Comparison of ENCODE assay signal across 31 mouse cellular contexts in genomic region chr10:117654576-117655123, GRCm38 (mm10).
"Had no signal": no experiment of that assay in that cellular context is flagged by ENCODE, and none has a peak within 500 bp of the region (broad histone marks: within the 10 kb centered on the region; RNA-seq: fewer than 3 reads in every experiment).

No protein-coding gene starts in this region.

- DNase-seq: left cerebral cortex, postnatal 4 days; liver; liver, embryonic 13.5 days; liver, postnatal 0 days; lung, adult 18-20 months; lung, adult 2 months; lung, embryonic 14.5 days; lung, postnatal 10 days; lung, postnatal 14 days; lung, postnatal 36 days; lung, postnatal 4 days; midbrain, embryonic 14.5 days had no signal

- H3K27ac ChIP-seq: limb, embryonic 10.5 days; limb, embryonic 12.5 days; limb, embryonic 13.5 days; limb, embryonic 15.5 days; liver, embryonic 13.5 days; liver, embryonic 14.5 days; liver, embryonic 15.5 days; lung, embryonic 15.5 days; macrophage; midbrain, embryonic 10.5 days; midbrain, embryonic 12.5 days; midbrain, embryonic 13.5 days; midbrain, embryonic 15.5 days; neural tube, embryonic 12.5 days had no signal

- H3K27me3 ChIP-seq: limb, embryonic 12.5 days; limb, embryonic 13.5 days; limb, embryonic 15.5 days; liver, embryonic 13.5 days; liver, embryonic 15.5 days; lung, embryonic 15.5 days; midbrain, embryonic 12.5 days; midbrain, embryonic 13.5 days; midbrain, embryonic 15.5 days; neural tube, embryonic 12.5 days had no signal

- H3K36me3 ChIP-seq: limb, embryonic 10.5 days; limb, embryonic 12.5 days; limb, embryonic 13.5 days; limb, embryonic 15.5 days; liver, embryonic 13.5 days; liver, embryonic 15.5 days; lung, embryonic 15.5 days; midbrain, embryonic 10.5 days; midbrain, embryonic 12.5 days; midbrain, embryonic 13.5 days; midbrain, embryonic 15.5 days; neural tube, embryonic 12.5 days had no signal

- H3K9ac ChIP-seq: limb, embryonic 12.5 days; limb, embryonic 13.5 days; limb, embryonic 15.5 days; liver, embryonic 13.5 days; liver, embryonic 14.5 days; liver, embryonic 15.5 days; liver, postnatal 0 days; lung, embryonic 14.5 days; lung, embryonic 15.5 days; midbrain, embryonic 12.5 days; midbrain, embryonic 13.5 days; midbrain, embryonic 15.5 days; neural tube, embryonic 12.5 days had no signal

- H3K4me2 ChIP-seq: limb, embryonic 12.5 days; limb, embryonic 13.5 days; limb, embryonic 15.5 days; liver, embryonic 11.5 days; liver, embryonic 13.5 days; liver, embryonic 15.5 days; lung, embryonic 14.5 days; lung, embryonic 15.5 days; midbrain, embryonic 11.5 days; midbrain, embryonic 12.5 days; midbrain, embryonic 13.5 days; midbrain, embryonic 15.5 days; neural tube, embryonic 12.5 days had no signal

- H3K4me1 ChIP-seq: liver, embryonic 13.5 days; liver, embryonic 15.5 days; lung, embryonic 15.5 days; megakaryocyte, embryonic 14.5 days; midbrain, embryonic 12.5 days; midbrain, embryonic 13.5 days; midbrain, embryonic 15.5 days; neural tube, embryonic 12.5 days had no signal

- ATAC-seq: liver, postnatal 0 days; lung, postnatal 0 days; midbrain, embryonic 13.5 days; midbrain, embryonic 15.5 days; midbrain, embryonic 16.5 days had no signal

- H3K9me3 ChIP-seq: limb, embryonic 10.5 days; limb, embryonic 12.5 days; limb, embryonic 13.5 days; limb, embryonic 15.5 days; liver, embryonic 13.5 days; liver, embryonic 15.5 days; lung, embryonic 15.5 days; megakaryocyte, embryonic 14.5 days; midbrain, embryonic 10.5 days; midbrain, embryonic 12.5 days; midbrain, embryonic 13.5 days; midbrain, embryonic 15.5 days; neural tube, embryonic 12.5 days had no signal

- H3K4me3 ChIP-seq: limb, embryonic 10.5 days; limb, embryonic 12.5 days; limb, embryonic 13.5 days; limb, embryonic 15.5 days; liver, embryonic 13.5 days; liver, embryonic 15.5 days; lung, embryonic 15.5 days; megakaryocyte, embryonic 14.5 days; midbrain, embryonic 10.5 days; midbrain, embryonic 12.5 days; midbrain, embryonic 13.5 days; midbrain, embryonic 15.5 days; myocyte; neural tube, embryonic 12.5 days had no signal
